Mouse (Mus musculus) forebrain, embryonic 12.5 days (tissue): ENCODE data around the gene Elavl3. TPM values are rescaled to one million over a fixed set of nuclear protein-coding genes. Genes with fewer than 3 reads are reported as not detected.

Experiments
- ATAC-seq: fragments of 200-750 bp; cut with Nextera tagmentation; 2 replicates; pipeline ENCODE4 v1.8.0; 2017; ENCODE audit warnings: moderate TSS enrichment; ENCODE audit not compliant: low FRiP score
- H3K27ac ChIP-seq: fragments of 300-500 bp; sonication (generic); 2 replicates; pipeline ENCODE4 v1.5.1; 2016; ENCODE audit warnings: mild to moderate bottlenecking
- H3K27me3 ChIP-seq: fragments of 300-500 bp; sonication (generic); 2 replicates; pipeline ENCODE4 v1.6.1; 2016; ENCODE audit warnings: mild to moderate bottlenecking
- H3K36me3 ChIP-seq: fragments of 300-500 bp; sonication (generic); replicated peaks from 2 replicates; pipeline ENCODE4 v1.6.1; 2016; ENCODE audit warnings: mild to moderate bottlenecking
- H3K4me1 ChIP-seq: fragments of 300-500 bp; sonication (generic); 2 replicates; pipeline ENCODE4 v1.6.1; 2016
- H3K4me2 ChIP-seq: fragments of 300-500 bp; sonication (generic); 2 replicates; pipeline ENCODE4 v1.6.1; 2016; ENCODE audit warnings: mild to moderate bottlenecking, moderate library complexity
- H3K4me3 ChIP-seq: fragments of 300-500 bp; sonication (generic); replicated peaks from 2 replicates; pipeline ENCODE4 v1.5.1; 2016; ENCODE audit warnings: mild to moderate bottlenecking
- H3K9ac ChIP-seq: fragments of 300-500 bp; sonication (generic); 2 replicates; pipeline ENCODE4 v1.6.1; 2016; ENCODE audit warnings: mild to moderate bottlenecking
- H3K9me3 ChIP-seq: fragments of 300-500 bp; sonication (generic); 2 replicates; pipeline ENCODE4 v1.6.1; 2016
- WGBS: fragments of 180-500 bp; shearing (Covaris S2); methylation state at CpG from one replicate; pipeline ENCODE4 v1.1.7; 2016; 5-methylcytosine and 5-hydroxymethylcytosine counted together
- polyA plus RNA-seq: library from polyadenylated mRNA; unstranded; fragments of >200 nt; fragmentation: Nextera tagmentation; extraction: Ambion mirVana; gene quantifications from 2 replicates; pipeline ENCODE4 v1.2.1, GENCODE M21; 2016

Gene Elavl3
- polyA plus RNA-seq, 1 experiment from 2014 or later, result 73.7 TPM

DNA sequence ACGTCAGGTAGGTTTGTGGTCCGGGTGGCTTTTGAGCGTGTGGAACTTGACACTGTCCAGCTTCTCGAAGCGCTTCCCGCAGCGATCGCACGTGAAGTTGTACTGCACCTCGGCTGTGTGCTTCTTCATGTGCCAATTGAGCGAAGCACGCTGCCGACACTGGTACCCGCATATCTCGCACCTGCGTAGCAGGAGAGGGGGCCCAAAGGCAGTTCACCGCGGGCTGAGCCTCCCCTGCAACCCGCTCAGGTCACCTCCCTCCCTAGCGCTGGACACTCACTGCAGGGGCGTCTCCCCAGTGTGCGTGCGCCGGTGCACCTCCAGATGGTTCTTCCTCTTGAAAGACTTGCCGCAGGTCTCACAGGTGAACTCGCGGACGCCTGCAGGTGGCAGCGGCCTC lies 3.9 kb upstream of the Elavl3 start:
- Histone ChIP-seq H3K4me1 (peaks cover 13% of the 10 kb centered on the region), H3K4me3 (no peak overlapping the region), H3K36me3 (peaks cover 35% of the 10 kb centered on the region), H3K27me3 (peaks cover 32% of the 10 kb centered on the region), H3K9ac (no peak overlapping the region), H3K9me3 (no peaks in the 10 kb centered on the region), H3K27ac (no peak overlapping the region), H3K4me2 (no peak overlapping the region)
- WGBS, result 42% methylated on average over 29 of the region's 29 CpGs
- no peak for ATAC-seq

DNA sequence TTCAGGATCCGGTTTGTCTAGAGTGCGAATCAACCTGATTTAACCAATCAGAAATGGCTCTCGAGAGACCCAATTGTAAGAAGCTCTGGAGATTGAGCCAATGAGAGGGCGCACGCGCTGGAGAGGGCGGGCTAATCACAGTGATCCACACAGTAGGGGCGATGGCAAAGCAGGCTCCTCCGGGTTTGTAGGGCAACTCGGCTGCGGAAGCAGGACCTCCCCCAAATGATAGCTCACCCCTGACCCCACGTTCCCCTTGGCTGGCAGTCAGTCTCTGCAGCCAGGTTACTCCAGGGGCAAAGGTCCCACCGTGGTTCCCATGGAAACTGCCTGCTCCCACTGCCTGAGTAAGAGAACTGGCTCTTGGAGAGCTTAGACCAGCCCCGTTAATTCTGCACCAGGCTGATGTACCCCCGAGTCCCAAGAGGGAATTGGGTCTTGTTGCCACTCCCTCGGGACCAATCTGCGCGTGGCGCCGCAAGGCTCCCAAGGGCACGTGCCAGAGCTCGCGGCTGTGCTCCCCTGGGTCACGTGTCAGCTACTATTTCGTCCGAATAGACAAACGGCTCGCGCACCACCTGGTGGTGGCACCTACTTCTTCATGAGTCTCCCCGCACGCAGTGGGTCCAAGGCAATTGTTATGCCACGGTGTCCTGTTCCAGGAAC lies 2.7 kb upstream of the Elavl3 start:
- no peaks in the 10 kb centered on the region for H3K9me3 ChIP-seq
- no peak overlapping the region for H3K9ac ChIP-seq
- ATAC-seq, result peak; percentile 8; the same call in 1 of the 2 replicates
- peaks cover 27% of the 10 kb centered on the region for H3K36me3 ChIP-seq
- peak overlapping the region; percentile 46 for H3K4me2 ChIP-seq
- H3K27ac ChIP-seq, result no peak overlapping the region
- WGBS, result 3% methylated on average over 32 of the region's 32 CpGs
- H3K4me3 ChIP-seq, result peak overlapping the region; percentile 11
- H3K4me1 ChIP-seq, result peaks cover 25% of the 10 kb centered on the region
- peaks cover 32% of the 10 kb centered on the region for H3K27me3 ChIP-seq

- Histone ChIP-seq H3K4me3 (no peak overlapping the region), H3K27ac (no peak overlapping the region), H3K27me3 (peaks cover 32% of the 10 kb centered on the region), H3K4me2 (no peak overlapping the region), H3K4me1 (peaks cover 34% of the 10 kb centered on the region), H3K9me3 (no peaks in the 10 kb centered on the region), H3K36me3 (peaks cover 27% of the 10 kb centered on the region), H3K9ac (no peak overlapping the region)
- 40% methylated on average over 7 of the region's 7 CpGs for WGBS
- no peak for ATAC-seq
Observed at GRCm38 (mm10) chr9:22053657-22054056, 1.8 kb upstream of the Elavl3 start.

GRCm38 (mm10) chr9:22051161-22051957 lies 464 bp downstream of the Elavl3 start:
- peak; percentile 34 for ATAC-seq
- 0 out of 2 replicates have a peak, but pooled peaks cover 6% of the 10 kb centered on the region for H3K36me3 ChIP-seq
- peak overlapping the region; percentile 63 for H3K4me2 ChIP-seq
- peak overlapping the region; percentile 88 for H3K4me3 ChIP-seq
- peak overlapping the region; percentile 92 for H3K27ac ChIP-seq
- peaks cover 51% of the 10 kb centered on the region for H3K4me1 ChIP-seq
- no peaks in the 10 kb centered on the region for H3K9me3 ChIP-seq
- H3K27me3 ChIP-seq, result peaks cover 32% of the 10 kb centered on the region
- WGBS, result under 1% methylated on average over 42 of the region's 67 CpGs
- peak overlapping the region; percentile 94 for H3K9ac ChIP-seq

DNA sequence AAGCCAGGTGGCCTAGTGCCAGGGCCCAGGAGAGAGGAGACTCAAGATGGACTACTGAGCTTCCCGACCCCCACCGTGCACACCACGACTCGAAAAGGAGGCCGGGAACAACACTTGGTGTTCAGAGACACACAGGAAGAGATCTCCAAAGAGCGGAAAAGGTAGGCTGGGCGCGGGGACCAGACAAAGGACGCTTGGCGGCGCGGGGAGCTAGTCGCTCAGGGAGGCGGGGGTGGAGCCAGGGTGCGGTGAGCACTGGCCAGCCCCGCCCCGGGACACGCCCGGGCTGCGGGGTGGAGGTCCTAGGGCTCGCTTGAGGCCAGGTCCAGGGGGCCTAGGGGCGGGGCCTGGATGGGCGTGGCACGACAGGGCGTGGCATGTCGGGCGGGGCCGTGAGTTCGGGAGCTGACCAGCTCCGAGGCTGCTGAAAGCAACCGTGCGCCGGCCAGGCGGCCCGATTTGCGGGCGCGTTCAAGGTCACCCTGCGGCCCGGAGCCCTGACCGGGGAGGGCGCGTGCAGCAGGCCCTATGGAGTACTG lies 1.4 kb downstream of the Elavl3 start:
- peak overlapping the region; percentile 88 for H3K4me3 ChIP-seq
- H3K27me3 ChIP-seq, result peaks cover 26% of the 10 kb centered on the region
- peak overlapping the region; percentile 94 for H3K9ac ChIP-seq
- 0 out of 2 replicates have a peak, but pooled peaks cover 5% of the 10 kb centered on the region for H3K36me3 ChIP-seq
- H3K27ac ChIP-seq, result peak overlapping the region; percentile 92
- under 1% methylated on average over 43 of the region's 43 CpGs for WGBS
- peak overlapping the region; percentile 63 for H3K4me2 ChIP-seq
- H3K4me1 ChIP-seq, result peaks cover 51% of the 10 kb centered on the region
- H3K9me3 ChIP-seq, result no peaks in the 10 kb centered on the region
- peak; percentile 74 for ATAC-seq

DNA sequence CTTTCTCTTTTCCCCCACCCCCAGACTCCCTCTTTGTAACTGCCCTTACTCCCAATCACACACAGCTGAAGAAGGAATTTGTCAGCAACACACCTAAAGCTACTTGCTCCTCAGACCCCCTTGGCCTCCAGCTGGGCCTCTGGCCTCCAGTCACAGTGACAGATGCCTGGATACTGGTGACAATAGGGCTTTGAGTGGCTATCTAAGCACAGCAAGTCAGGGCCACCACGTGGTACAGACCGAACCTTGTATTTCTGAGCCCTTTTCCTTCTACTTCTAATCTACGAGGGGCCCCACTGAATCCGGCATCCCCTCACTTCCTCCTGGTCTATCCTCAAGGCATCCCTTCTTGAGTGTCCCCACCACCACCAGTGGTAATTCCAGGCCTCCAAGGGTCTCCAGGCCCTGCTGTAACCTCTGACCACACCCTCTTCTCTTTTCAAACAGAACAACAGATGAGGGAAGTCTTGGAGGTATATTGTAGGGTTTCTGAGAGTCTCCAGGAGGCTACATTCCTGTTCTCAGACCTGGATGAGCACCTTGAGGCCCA lies 2.0 kb downstream of the Elavl3 start:
- 31% methylated on average over 4 of the region's 4 CpGs for WGBS
- no peak for ATAC-seq

GRCm38 (mm10) chr9:22049315-22049714 lies 2.5 kb downstream of the Elavl3 start:
- H3K4me1 ChIP-seq, result peaks cover 51% of the 10 kb centered on the region
- WGBS, result 50% methylated on average over 11 of the region's 11 CpGs
- H3K27ac ChIP-seq, result peak overlapping the region; percentile 92
- H3K4me2 ChIP-seq, result peak overlapping the region; percentile 63
- H3K27me3 ChIP-seq, result peaks cover 17% of the 10 kb centered on the region
- ATAC-seq, result no peak
- H3K9me3 ChIP-seq, result no peaks in the 10 kb centered on the region
- H3K9ac ChIP-seq, result peak overlapping the region; percentile 94
- peak overlapping the region; percentile 88 for H3K4me3 ChIP-seq
- H3K36me3 ChIP-seq, result 0 out of 2 replicates have a peak, but pooled peaks cover 5% of the 10 kb centered on the region

More for the DNA sequence above, 2.0 kb downstream of the Elavl3 start:
- 0 out of 2 replicates have a peak, but pooled peaks cover 5% of the 10 kb centered on the region for H3K36me3 ChIP-seq
- peak overlapping the region; percentile 94 for H3K9ac ChIP-seq
- peaks cover 22% of the 10 kb centered on the region for H3K27me3 ChIP-seq
- peak overlapping the region; percentile 88 for H3K4me3 ChIP-seq
- peak overlapping the region; percentile 63 for H3K4me2 ChIP-seq
- peaks cover 54% of the 10 kb centered on the region for H3K4me1 ChIP-seq
- peak overlapping the region; percentile 92 for H3K27ac ChIP-seq
- H3K9me3 ChIP-seq, result no peaks in the 10 kb centered on the region

DNA sequence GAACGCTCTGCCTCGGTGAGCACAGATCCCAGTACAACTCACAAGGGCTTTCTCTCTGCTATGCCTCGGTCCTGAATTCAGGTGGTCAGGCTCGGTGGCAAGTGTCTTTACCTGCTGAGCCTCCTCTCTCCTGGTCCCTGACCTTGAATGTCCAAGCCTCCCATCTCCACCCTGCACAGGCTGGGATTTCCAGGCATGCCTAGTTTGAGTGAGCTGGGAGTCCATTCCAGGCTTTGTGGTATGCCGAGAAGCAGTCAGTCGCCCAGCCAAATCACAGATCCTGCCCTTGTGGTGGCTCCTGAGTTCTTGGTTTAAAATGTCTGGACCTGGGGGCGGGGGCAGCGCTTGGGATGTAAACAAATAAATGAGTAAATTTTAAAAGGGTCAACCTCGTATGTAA lies 4.5 kb downstream of the Elavl3 start:
- no peak overlapping the region for H3K9ac ChIP-seq
- 0 out of 2 replicates have a peak overlapping the region, but pooled peaks have one; percentile 1 for H3K4me2 ChIP-seq
- no peak overlapping the region for H3K27ac ChIP-seq
- H3K36me3 ChIP-seq, result 0 out of 2 replicates have a peak, but pooled peaks cover 5% of the 10 kb centered on the region
- no peak for ATAC-seq
- peaks cover 6% of the 10 kb centered on the region for H3K27me3 ChIP-seq
- H3K4me1 ChIP-seq, result peaks cover 50% of the 10 kb centered on the region
- no peaks in the 10 kb centered on the region for H3K9me3 ChIP-seq
- 63% methylated on average over 9 of the region's 9 CpGs for WGBS
- no peak overlapping the region for H3K4me3 ChIP-seq

DNA sequence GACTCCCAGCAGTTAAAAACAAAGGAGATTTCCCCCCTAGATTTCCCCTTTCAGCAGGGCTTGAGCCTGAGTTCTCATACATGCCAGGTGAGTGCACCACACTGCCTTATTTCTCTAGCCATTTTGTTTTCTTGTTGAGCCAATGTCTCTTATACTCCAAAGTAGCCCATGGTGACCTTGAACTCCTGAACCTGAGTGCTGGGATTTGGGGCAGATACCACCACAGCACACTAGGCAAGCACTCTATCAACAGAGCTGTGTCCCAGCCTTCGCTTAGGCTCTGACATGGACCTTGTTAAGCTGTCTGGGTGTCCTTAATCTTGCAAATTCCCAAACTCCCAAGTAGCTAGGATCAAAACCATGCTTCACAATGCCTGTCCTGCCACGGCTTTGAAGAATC lies 10.0 kb downstream of the Elavl3 start:
- H3K4me2 ChIP-seq, result no peak overlapping the region
- no peaks in the 10 kb centered on the region for H3K9me3 ChIP-seq
- peaks cover 6% of the 10 kb centered on the region; the same call in 1 of the 2 replicates for H3K4me1 ChIP-seq
- no peaks in the 10 kb centered on the region for H3K27me3 ChIP-seq
- WGBS, result 80% methylated on average over 2 of the region's 2 CpGs
- no peak overlapping the region for H3K9ac ChIP-seq
- H3K36me3 ChIP-seq, result peaks cover 6% of the 10 kb centered on the region; the same call in 1 of the 2 replicates
- H3K27ac ChIP-seq, result no peak overlapping the region
- no peak for ATAC-seq
- no peak overlapping the region for H3K4me3 ChIP-seq

DNA sequence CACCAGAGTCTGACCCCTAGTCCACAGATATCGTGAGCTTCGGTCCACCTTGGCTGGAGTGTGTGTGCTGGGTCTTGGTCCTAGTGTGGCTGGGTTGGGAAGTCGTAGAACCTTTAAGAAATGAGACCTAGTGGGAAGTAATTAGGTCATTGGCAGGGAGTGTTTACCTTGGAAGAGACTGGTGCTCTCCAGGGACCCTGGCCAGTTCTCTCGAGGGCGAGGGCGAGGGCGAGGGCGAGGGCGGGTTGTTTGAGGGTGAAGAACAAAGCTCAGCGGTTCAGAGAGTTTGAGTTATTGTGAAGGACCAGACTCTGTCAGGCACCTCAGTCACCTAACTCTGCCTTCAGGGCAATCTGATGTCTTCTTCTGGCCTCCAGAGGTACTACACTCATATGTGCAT lies 14.0 kb downstream of the Elavl3 start:
- Histone ChIP-seq H3K9ac (no peak overlapping the region), H3K4me1 (peaks cover 23% of the 10 kb centered on the region), H3K36me3 (peaks cover 42% of the 10 kb centered on the region), H3K27me3 (no peaks in the 10 kb centered on the region), H3K4me2 (no peak overlapping the region), H3K27ac (no peak overlapping the region), H3K9me3 (no peaks in the 10 kb centered on the region), H3K4me3 (no peak overlapping the region)
- 89% methylated on average over 10 of the region's 10 CpGs for WGBS
- ATAC-seq, result no peak

- H3K27me3 ChIP-seq, result no peaks in the 10 kb centered on the region
- no peaks in the 10 kb centered on the region for H3K9me3 ChIP-seq
- H3K4me3 ChIP-seq, result no peak overlapping the region
- peak overlapping the region; percentile 74 for H3K27ac ChIP-seq
- ATAC-seq, result peak; percentile 62
- WGBS, result 44% methylated on average over 6 of the region's 6 CpGs
- H3K4me2 ChIP-seq, result no peak overlapping the region
- peaks cover 55% of the 10 kb centered on the region for H3K36me3 ChIP-seq
- H3K9ac ChIP-seq, result no peak overlapping the region
- H3K4me1 ChIP-seq, result peaks cover 23% of the 10 kb centered on the region
Observed at GRCm38 (mm10) chr9:22035300-22036044, 16.4 kb downstream of the Elavl3 start.
